Mouse (Mus musculus): ENCODE measurements around the gene Mamstr. TPM values are rescaled to one million over a fixed set of nuclear protein-coding genes. Genes with fewer than 3 reads are reported as not detected.

The Mamstr gene
- total and polyA plus RNA-seq, 2 experiments from 2014 or later, result 6.5 to 7.7 TPM

DNA sequence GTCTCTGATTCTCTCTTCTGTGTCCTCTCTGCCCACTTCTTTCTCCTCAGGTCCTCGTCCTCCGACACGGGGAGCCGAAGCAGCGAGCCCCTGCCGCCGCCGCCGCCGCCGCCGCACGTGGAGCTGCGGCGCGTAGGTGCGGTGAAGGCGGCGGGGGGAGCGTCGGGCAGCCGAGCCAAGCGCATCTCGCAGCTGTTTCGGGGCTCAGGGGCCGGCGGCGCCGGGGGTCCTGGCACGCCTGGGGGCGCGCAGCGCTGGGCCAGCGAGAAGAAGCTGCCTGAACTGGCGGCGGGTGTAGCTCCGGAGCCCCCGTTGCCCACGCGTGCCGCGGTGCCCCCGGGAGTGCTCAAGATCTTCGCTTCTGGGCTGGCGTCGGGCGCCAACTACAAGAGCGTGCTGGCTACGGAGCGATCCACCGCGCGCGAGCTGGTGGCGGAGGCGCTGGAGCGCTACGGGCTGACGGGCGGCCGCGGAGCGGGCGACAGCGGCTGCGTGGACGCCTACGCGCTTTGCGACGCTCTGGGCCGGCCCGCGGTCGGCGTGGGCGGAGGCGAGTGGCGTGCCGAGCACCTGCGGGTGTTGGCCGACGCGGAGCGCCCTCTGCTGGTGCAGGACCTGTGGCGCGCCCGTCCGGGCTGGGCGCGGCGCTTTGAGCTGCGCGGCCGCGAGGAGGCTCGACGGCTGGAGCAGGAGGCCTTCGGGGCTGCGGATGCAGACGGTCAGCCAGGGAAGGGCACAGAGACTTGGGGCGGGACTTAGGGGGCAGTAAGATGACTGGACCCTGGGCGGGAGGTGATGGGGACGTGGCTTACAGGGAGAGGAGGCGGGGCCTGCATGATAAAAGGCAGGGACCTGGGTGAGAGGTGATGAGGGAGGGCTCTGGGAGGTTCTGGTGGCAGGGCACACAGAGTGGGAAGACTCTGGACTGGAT is 11.1 kb upstream of the Mamstr start:
- peak overlapping the region; percentile 82 for H3K27ac ChIP-seq (ENCODE audit: low read depth)
- ATAC-seq (ENCODE audit: insufficient read depth, low read depth) (peak; percentile 79), DNase-seq (ENCODE audit: low spot score) (peak; percentile 88)
- peak overlapping the region; percentile 78 for H3K4me2 ChIP-seq (ENCODE audit: low read depth, low read length)
- H3K27me3 ChIP-seq (ENCODE audit: control insufficient read depth, insufficient read depth, low read length), result peaks cover 11% of the 10 kb centered on the region
- TF ChIP-seq EP300 (IDR thresholded peaks at IDR 0.05; ENCODE audit: low read depth) (0 out of 2 replicates have a peak, but pooled peaks have one; percentile 19), CTCF (IDR thresholded peaks at IDR 0.05; ENCODE audit: low read depth) (peak; percentile 66)
- no peaks in the 10 kb centered on the region for H3K9me3 ChIP-seq (replicated peaks; ENCODE audit: control insufficient read depth, low read length)
- 1% methylated on average over 101 of the region's 105 CpGs for WGBS
- peak overlapping the region; percentile 70 for H3K9ac ChIP-seq (replicated peaks; ENCODE audit: low read depth, low read length)
- H3K4me1 ChIP-seq (ENCODE audit: control insufficient read depth, insufficient read depth), result no peaks in the 10 kb centered on the region
- H3K36me3 ChIP-seq (replicated peaks; ENCODE audit: control insufficient read depth, insufficient read depth, low read length), result peaks cover 4% of the 10 kb centered on the region; the same call in 1 of the 2 replicates
- peak overlapping the region; percentile 57 for H3K4me3 ChIP-seq (ENCODE audit: low read depth, low read length)

- Histone ChIP-seq H3K27ac (ENCODE audit: low read depth) (peak overlapping the region; percentile 28; the same call in 1 of the 2 replicates), H3K36me3 (replicated peaks; ENCODE audit: control insufficient read depth, insufficient read depth, low read length) (peaks cover 8% of the 10 kb centered on the region; the same call in 1 of the 2 replicates), H3K4me1 (ENCODE audit: control insufficient read depth, insufficient read depth) (no peaks in the 10 kb centered on the region), H3K4me3 (ENCODE audit: low read depth, low read length) (no peak overlapping the region), H3K9me3 (replicated peaks; ENCODE audit: control insufficient read depth, low read length) (no peaks in the 10 kb centered on the region), H3K4me2 (ENCODE audit: low read depth, low read length) (peak overlapping the region; percentile 78), H3K9ac (replicated peaks; ENCODE audit: low read depth, low read length) (no peak overlapping the region), H3K27me3 (ENCODE audit: control insufficient read depth, insufficient read depth, low read length) (peaks cover 11% of the 10 kb centered on the region)
- ATAC-seq (ENCODE audit: insufficient read depth, low read depth) (no peak), DNase-seq (ENCODE audit: low spot score) (peak; percentile 31)
- 65% methylated on average over 23 of the region's 23 CpGs for WGBS
- no peak for TF ChIP-seq CTCF (IDR thresholded peaks at IDR 0.05; ENCODE audit: low read depth)
- TF ChIP-seq EP300 (IDR thresholded peaks at IDR 0.05; ENCODE audit: low read depth), result peak; percentile 53; the same call in 1 of the 2 replicates
These were observed 9.5 kb upstream of the Mamstr start for GRCm38 (mm10) chr7:45630064-45630907.

DNA sequence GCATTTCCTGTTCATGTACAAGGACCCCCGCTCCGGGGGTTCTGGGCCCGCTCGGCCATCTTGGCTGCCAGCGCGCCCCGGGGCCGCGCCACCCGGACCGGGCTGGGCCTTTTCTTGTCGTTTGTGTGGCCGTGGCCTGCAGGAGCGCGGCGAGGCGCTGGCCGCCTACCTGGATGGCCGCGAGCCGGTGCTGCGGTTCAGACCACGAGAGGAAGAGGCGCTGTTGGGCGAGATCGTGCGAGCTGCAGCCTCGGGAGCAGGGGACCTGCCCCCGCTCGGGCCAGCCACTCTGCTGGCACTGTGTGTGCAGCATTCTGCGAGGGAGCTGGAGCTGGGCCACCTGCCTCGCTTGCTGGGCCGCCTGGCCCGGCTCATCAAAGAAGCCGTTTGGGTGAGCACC is 7.3 kb upstream of the Mamstr start:
- Histone ChIP-seq H3K9ac (replicated peaks; ENCODE audit: low read depth, low read length) (no peak overlapping the region; the same call in 1 of the 2 replicates), H3K27me3 (ENCODE audit: control insufficient read depth, insufficient read depth, low read length) (peaks cover 11% of the 10 kb centered on the region), H3K27ac (ENCODE audit: low read depth) (0 out of 2 replicates have a peak overlapping the region, but pooled peaks have one; percentile 11), H3K9me3 (replicated peaks; ENCODE audit: control insufficient read depth, low read length) (no peaks in the 10 kb centered on the region), H3K4me2 (ENCODE audit: low read depth, low read length) (peak overlapping the region; percentile 50), H3K4me3 (ENCODE audit: low read depth, low read length) (peak overlapping the region; percentile 19), H3K36me3 (replicated peaks; ENCODE audit: control insufficient read depth, insufficient read depth, low read length) (peaks cover 21% of the 10 kb centered on the region), H3K4me1 (ENCODE audit: control insufficient read depth, insufficient read depth) (no peaks in the 10 kb centered on the region; the same call in 1 of the 2 replicates)
- no peak for DNase-seq (ENCODE audit: low spot score)
- ATAC-seq (ENCODE audit: insufficient read depth, low read depth), result peak; percentile 34; the same call in 1 of the 2 replicates
- peak; percentile 37 for TF ChIP-seq CTCF (IDR thresholded peaks at IDR 0.05; ENCODE audit: low read depth)
- no peak for TF ChIP-seq EP300 (IDR thresholded peaks at IDR 0.05; ENCODE audit: low read depth)
- WGBS, result 20% methylated on average over 28 of the region's 35 CpGs

DNA sequence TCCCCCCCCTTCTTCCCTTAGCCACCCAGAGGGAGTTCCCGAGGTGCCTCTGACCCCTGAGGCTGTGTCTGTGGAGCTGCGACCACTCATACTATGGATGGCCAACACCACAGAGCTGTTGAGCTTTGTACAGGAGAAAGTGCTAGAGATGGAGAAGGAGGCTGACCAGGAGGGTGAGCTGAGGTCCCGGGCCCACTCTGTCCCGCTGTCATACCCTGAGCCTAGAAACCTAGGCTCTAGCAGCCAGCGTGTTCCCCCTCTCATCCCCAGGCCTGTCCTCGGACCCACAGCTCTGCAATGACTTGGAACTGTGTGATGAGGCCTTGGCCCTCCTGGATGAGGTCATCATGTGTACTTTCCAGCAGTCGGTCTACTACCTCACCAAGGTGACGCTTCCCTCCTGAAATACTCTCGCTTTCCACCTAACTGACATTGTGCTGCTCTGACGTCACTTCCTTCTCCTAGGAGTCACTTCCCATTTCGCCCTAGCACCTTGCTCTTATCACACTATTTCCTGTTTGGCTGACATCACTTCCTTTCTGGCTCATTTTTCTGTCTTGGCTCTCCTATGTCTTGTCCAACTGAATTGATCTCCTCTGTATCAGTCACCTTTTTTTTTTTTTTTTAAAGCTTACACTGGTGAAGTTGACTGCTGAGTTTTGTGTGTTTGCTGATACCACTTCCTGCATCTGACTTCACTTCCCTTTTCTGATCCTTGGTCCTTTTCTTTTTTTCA is 4.7 kb upstream of the Mamstr start:
- TF ChIP-seq EP300 (IDR thresholded peaks at IDR 0.05; ENCODE audit: low read depth), result no peak
- TF ChIP-seq CTCF (IDR thresholded peaks at IDR 0.05; ENCODE audit: low read depth), result no peak
- no peak overlapping the region for H3K4me3 ChIP-seq (ENCODE audit: low read depth, low read length)
- peaks cover 10% of the 10 kb centered on the region for H3K4me1 ChIP-seq (ENCODE audit: control insufficient read depth, insufficient read depth)
- peaks cover 20% of the 10 kb centered on the region for H3K36me3 ChIP-seq (replicated peaks; ENCODE audit: control insufficient read depth, insufficient read depth, low read length)
- DNase-seq (ENCODE audit: low spot score) (peak; percentile 81), ATAC-seq (ENCODE audit: insufficient read depth, low read depth) (peak; percentile 19)
- H3K4me2 ChIP-seq (ENCODE audit: low read depth, low read length), result no peak overlapping the region
- H3K9me3 ChIP-seq (replicated peaks; ENCODE audit: control insufficient read depth, low read length), result no peaks in the 10 kb centered on the region
- no peak overlapping the region for H3K9ac ChIP-seq (replicated peaks; ENCODE audit: low read depth, low read length)
- H3K27ac ChIP-seq (ENCODE audit: low read depth), result peak overlapping the region; percentile 83
- no peaks in the 10 kb centered on the region for H3K27me3 ChIP-seq (ENCODE audit: control insufficient read depth, insufficient read depth, low read length)
- 62% methylated on average over 11 of the region's 11 CpGs for WGBS

Measured in heart, postnatal 0 days (tissue).